Mouse (Mus musculus) heart, adult 2 months (tissue): ENCODE results near the gene Rps27a.

Experiments
- CTCF ChIP-seq: fragments of 200-600 bp; IDR thresholded peaks from 2 replicates; pipeline ENCODE4 v1.8.1; 2022; ENCODE audit warnings: antibody characterized with exemption, mild to moderate bottlenecking, moderate library complexity
- EP300 ChIP-seq: fragments of 200-500 bp; IDR thresholded peaks from 2 replicates; pipeline ENCODE4 v1.6.1; 2011; ENCODE audit warnings: low read depth, low read length, control low read depth; ENCODE audit not compliant: insufficient read depth
- POLR2A ChIP-seq: fragments of 200-500 bp; IDR thresholded peaks from 2 replicates; pipeline ENCODE4 v1.6.1; 2011; ENCODE audit warnings: mild to moderate bottlenecking, low read depth, low read length, control low read depth; ENCODE audit not compliant: insufficient read depth

GRCm38 (mm10) chr11:29503948-29504893, 43.7 kb downstream of the Rps27a start:
- TF ChIP-seq EP300 (no peak), CTCF (no peak), POLR2A (no peak)
